Mouse (Mus musculus): Measurements from ENCODE around the gene Prune1. TPM values are rescaled to one million over a fixed set of nuclear protein-coding genes. Genes with fewer than 3 reads are reported as not detected.

Prune1 gene
- polyA plus RNA-seq, 1 experiment from 2014 or later: 23.9 TPM

DNA sequence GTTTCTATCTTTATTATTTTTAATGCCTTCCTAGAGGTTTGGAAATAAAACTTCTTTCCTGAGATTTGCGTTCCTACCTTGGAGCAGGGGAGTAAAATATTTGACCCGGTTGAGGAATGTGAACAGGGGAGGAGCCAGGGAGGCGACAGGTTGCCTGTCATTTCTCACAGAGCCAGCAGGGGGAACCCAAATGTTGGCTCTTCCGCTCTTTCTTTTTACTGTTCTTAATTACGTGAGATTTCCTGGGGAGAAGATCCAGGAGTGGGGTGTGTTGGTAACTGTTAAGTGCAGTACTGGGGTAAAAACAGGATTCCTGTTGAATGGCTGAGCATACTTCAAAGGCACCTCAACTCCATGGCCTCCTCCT is 14.2 kb upstream of the Prune1 start:
- no peaks in the 10 kb centered on the region for H3K27me3 ChIP-seq
- no peak overlapping the region for H3K4me3 ChIP-seq
- 8% methylated on average over 5 of the region's 5 CpGs for WGBS
- no peaks in the 10 kb centered on the region for H3K4me1 ChIP-seq
- no peak; the same call in 1 of the 2 replicates for ATAC-seq (ENCODE audit: borderline replicate concordance, extremely low read depth, low FRiP score, low TSS enrichment)
- no peak overlapping the region for H3K9ac ChIP-seq
- peaks cover 32% of the 10 kb centered on the region for H3K36me3 ChIP-seq
- no peaks in the 10 kb centered on the region for H3K9me3 ChIP-seq
- 0 out of 2 replicates have a peak overlapping the region, but pooled peaks have one; percentile 1 for H3K27ac ChIP-seq
- no peak overlapping the region for H3K4me2 ChIP-seq

DNA sequence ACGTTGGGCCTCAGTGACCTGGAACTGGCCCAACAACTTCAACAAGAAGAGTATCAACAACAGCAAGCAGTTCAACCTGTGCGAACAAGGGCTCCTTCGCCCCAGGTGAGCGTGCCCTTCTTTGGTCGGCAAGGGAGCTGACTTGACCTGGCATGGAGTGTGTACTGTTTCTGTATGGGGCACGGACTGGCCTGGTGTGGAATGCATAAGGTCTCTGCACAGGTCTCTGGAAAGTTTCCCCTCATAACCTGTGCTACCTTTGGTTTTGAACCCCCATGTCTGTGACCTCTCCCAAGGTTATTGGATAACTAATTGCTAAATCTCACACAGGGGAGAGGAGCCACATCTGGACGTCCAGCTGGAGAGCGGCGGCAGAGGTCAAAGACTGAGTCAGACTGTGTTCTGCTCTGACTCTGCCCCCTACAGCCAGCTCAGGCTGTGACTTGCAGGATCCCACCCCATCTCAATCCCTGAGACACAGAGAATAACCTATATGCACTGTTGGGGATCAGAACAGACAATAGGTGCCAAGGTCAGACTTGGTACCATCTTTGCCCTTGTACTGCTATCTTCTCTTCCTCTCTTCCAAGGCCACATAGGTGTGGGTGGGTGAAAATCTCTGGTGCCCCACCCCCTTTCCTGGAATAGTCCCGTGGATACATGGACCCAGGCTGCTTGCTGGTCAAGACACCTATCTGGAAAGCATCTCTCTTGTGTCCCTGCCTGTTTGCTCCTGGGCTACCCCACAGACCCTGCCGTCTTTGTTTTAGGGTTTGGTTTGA is 13.6 kb upstream of the Prune1 start:
- H3K4me1 ChIP-seq: no peaks in the 10 kb centered on the region
- H3K4me2 ChIP-seq: no peak overlapping the region
- no peak for ATAC-seq (ENCODE audit: borderline replicate concordance, extremely low read depth, low FRiP score, low TSS enrichment)
- no peak overlapping the region for H3K4me3 ChIP-seq
- no peaks in the 10 kb centered on the region for H3K27me3 ChIP-seq
- 0 out of 2 replicates have a peak overlapping the region, but pooled peaks have one; percentile 1 for H3K27ac ChIP-seq
- H3K9ac ChIP-seq: no peak overlapping the region
- 66% methylated on average over 11 of the region's 11 CpGs for WGBS
- H3K9me3 ChIP-seq: no peaks in the 10 kb centered on the region
- peaks cover 32% of the 10 kb centered on the region for H3K36me3 ChIP-seq

DNA sequence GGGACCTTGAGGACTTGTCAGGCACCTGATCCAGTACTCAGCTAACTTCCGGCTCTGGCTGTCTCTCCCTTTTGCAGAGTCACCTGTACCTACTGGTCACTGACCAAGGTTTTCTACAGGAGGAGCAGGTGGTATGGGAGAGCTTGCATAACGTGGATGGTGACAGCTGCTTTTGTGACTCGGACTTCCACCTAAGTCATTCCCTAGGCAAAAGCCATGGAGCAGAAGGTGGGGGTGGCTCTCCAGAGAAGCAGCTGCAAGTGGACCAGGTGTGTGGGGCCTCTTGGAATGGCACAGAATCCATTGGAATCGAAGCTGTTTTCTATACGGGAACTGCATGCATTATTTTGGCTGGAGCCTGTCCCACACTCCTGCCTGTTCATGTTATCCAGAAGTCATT is 12.8 kb upstream of the Prune1 start:
- Histone ChIP-seq H3K27me3 (no peaks in the 10 kb centered on the region), H3K9ac (no peak overlapping the region), H3K4me3 (no peak overlapping the region), H3K9me3 (no peaks in the 10 kb centered on the region), H3K36me3 (peaks cover 36% of the 10 kb centered on the region), H3K4me1 (no peaks in the 10 kb centered on the region), H3K27ac (no peak overlapping the region), H3K4me2 (no peak overlapping the region)
- 73% methylated on average over 5 of the region's 5 CpGs for WGBS
- no peak for ATAC-seq (ENCODE audit: borderline replicate concordance, extremely low read depth, low FRiP score, low TSS enrichment)

DNA sequence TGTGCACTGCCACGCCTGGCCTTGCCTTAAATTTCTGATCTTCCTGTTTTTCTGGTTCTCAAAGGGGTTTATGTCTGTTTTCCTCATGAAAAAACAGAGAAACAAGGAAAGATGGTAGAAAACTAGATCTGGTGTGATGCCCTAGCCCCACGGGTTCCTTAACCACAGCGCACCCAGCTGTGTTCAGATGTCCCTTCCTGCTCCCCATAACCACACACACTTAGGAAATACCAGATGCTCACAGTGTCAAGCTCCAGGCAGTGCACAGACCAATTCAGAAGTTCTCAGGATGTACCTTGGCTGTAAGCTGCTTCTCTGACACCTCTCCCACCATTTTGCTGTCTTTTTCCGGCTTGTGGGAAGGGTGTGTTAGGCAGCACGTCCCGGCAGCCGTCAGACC is 12.4 kb upstream of the Prune1 start:
- Histone ChIP-seq H3K36me3 (peaks cover 38% of the 10 kb centered on the region), H3K27ac (no peak overlapping the region), H3K27me3 (no peaks in the 10 kb centered on the region), H3K9me3 (no peaks in the 10 kb centered on the region), H3K4me3 (no peak overlapping the region), H3K9ac (no peak overlapping the region), H3K4me1 (no peaks in the 10 kb centered on the region), H3K4me2 (no peak overlapping the region)
- ATAC-seq (ENCODE audit: borderline replicate concordance, extremely low read depth, low FRiP score, low TSS enrichment): no peak
- WGBS: 83% methylated on average over 7 of the region's 7 CpGs

DNA sequence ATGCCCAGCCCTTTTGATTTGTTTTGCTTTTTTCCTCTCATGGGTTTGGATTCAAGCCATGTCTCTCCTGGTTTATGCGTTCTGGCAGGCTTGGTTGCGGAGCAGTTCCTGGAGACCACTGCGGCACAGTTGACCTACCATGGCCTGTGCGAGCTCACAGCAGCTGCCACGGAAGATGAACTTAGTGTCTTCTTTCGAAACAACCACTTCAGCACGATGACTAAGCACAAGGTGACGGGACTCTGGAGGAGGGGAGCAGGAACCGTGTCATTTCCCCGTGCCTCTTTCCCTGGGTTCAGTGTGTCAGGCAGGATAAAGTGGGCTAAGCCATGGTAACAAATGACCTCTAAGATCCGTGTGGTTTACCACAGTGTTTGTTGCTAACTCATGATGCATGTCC is 11.7 kb upstream of the Prune1 start:
- H3K9ac ChIP-seq: no peak overlapping the region
- WGBS: 72% methylated on average over 11 of the region's 11 CpGs
- no peaks in the 10 kb centered on the region for H3K4me1 ChIP-seq
- ATAC-seq (ENCODE audit: borderline replicate concordance, extremely low read depth, low FRiP score, low TSS enrichment): no peak
- H3K4me2 ChIP-seq: no peak overlapping the region
- no peak overlapping the region for H3K4me3 ChIP-seq
- no peak overlapping the region for H3K27ac ChIP-seq
- H3K9me3 ChIP-seq: no peaks in the 10 kb centered on the region
- peaks cover 43% of the 10 kb centered on the region for H3K36me3 ChIP-seq
- no peaks in the 10 kb centered on the region for H3K27me3 ChIP-seq

DNA sequence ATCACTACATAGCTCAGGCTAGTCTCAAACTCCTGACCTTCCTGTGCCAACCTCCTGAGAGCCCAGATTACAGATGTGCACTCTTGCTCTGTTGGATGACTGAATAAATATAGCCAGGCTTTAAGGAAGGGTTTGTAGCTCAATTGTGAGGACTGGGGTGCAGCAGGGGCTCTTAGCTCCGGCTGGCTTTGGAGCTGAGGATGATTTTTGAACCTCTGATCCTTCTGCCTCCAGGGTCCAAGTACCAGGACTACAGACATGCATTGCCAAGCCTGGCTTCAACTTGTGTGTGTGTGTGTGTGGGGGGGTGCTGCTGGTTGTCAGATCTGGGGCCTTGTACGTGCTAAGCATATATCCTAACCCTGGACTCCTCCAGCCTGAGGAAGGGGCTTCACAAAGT is 11.0 kb upstream of the Prune1 start:
- WGBS: 84% methylated on average over 2 of the region's 2 CpGs
- Histone ChIP-seq H3K4me2 (no peak overlapping the region), H3K36me3 (peaks cover 50% of the 10 kb centered on the region), H3K27me3 (no peaks in the 10 kb centered on the region), H3K4me3 (no peak overlapping the region), H3K4me1 (no peaks in the 10 kb centered on the region), H3K27ac (no peak overlapping the region), H3K9ac (no peak overlapping the region), H3K9me3 (no peaks in the 10 kb centered on the region)
- no peak for ATAC-seq (ENCODE audit: borderline replicate concordance, extremely low read depth, low FRiP score, low TSS enrichment)

DNA sequence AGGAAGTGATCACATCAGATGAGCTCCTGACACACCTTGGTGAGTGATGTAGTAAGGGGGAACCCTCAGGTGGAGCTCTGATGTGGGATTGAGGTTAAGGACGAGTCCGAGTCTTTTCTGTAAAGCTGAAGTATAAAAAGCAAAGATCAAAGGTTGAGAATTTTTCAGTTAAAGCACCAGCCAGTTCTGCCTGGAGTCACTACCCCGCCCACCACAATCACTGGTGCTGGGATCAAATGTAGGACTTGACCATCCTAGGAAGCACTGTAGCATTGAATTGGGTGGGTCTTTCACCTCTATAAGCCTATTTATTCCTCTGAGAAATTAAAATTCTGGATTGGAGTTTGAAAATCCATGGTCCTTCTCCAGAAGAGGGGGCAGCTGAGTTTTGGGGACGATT is 9.2 kb upstream of the Prune1 start:
- Histone ChIP-seq H3K4me3 (no peak overlapping the region), H3K9me3 (no peaks in the 10 kb centered on the region), H3K27ac (no peak overlapping the region), H3K36me3 (peaks cover 45% of the 10 kb centered on the region), H3K4me1 (no peaks in the 10 kb centered on the region), H3K27me3 (no peaks in the 10 kb centered on the region), H3K9ac (no peak overlapping the region), H3K4me2 (no peak overlapping the region)
- ATAC-seq (ENCODE audit: borderline replicate concordance, extremely low read depth, low FRiP score, low TSS enrichment): no peak
- WGBS: 76% methylated on average over 4 of the region's 4 CpGs

DNA sequence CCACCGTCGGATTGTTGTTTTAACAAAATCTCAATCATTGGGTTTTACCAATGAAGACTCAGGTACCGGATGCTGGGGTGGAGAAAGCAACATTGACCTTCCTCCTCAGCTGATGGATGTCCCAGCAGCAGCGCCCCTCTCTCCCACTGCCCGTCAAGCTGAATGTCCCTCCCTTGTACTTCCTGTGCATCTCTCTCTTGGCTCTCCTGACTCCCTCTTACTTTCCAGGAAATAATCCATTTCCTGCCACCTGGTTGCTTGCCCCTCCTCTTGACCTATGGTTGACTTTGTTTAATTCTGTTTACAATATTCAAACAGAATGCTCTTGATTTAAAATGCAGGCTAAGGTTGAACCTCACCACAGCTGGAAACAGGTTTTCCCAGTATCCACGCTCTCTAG is 8.3 kb upstream of the Prune1 start:
- peaks cover 44% of the 10 kb centered on the region for H3K36me3 ChIP-seq
- no peak overlapping the region for H3K9ac ChIP-seq
- H3K4me2 ChIP-seq: no peak overlapping the region
- no peaks in the 10 kb centered on the region for H3K9me3 ChIP-seq
- no peaks in the 10 kb centered on the region for H3K4me1 ChIP-seq
- no peak overlapping the region for H3K4me3 ChIP-seq
- H3K27me3 ChIP-seq: no peaks in the 10 kb centered on the region
- 61% methylated on average over 6 of the region's 6 CpGs for WGBS
- no peak for ATAC-seq (ENCODE audit: borderline replicate concordance, extremely low read depth, low FRiP score, low TSS enrichment)
- no peak overlapping the region for H3K27ac ChIP-seq

DNA sequence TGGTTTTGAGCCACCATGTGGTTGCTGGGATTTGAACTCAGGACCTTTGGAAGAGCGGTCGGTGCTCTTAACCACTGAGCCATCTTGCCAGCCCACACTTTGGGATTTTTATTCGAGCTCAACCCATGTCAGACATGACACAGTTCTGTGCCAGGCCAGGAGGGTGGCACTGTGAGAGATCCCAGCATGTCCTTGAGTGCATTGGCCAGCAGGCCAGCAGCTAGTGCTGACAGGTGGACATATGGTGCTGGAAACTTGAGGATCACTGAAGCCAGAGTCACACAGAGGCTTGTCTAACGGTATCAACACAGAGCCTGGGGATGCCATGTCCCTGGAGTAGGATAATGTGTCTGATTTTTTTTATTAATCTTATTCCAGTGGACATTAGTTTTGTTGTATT is 7.5 kb upstream of the Prune1 start:
- 92% methylated on average over 4 of the region's 4 CpGs for WGBS
- H3K9ac ChIP-seq: no peak overlapping the region
- no peak for ATAC-seq (ENCODE audit: borderline replicate concordance, extremely low read depth, low FRiP score, low TSS enrichment)
- peaks cover 37% of the 10 kb centered on the region for H3K36me3 ChIP-seq
- no peaks in the 10 kb centered on the region for H3K9me3 ChIP-seq
- H3K4me3 ChIP-seq: no peak overlapping the region
- peaks cover 1% of the 10 kb centered on the region for H3K4me1 ChIP-seq
- no peaks in the 10 kb centered on the region for H3K27me3 ChIP-seq
- no peak overlapping the region for H3K27ac ChIP-seq
- no peak overlapping the region for H3K4me2 ChIP-seq

DNA sequence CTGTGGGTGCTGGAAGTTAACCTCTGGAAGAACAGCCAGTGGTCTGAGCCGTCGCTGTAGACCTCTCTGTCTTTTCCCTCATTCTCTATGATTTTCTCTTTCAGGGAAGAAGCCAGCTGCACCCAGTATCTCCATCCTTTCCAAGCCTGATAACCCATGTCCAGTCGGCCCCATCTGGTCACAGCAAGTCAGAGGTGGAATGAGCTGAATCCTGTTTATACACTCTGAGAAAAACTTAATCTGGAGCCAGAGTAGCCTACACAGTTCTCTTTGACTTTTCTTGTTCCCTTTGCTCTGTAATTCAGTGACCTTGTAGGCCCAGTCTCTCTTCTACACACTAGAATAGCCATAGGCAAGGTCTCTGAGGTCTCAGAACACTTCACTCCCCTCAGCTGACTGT is 5.7 kb upstream of the Prune1 start:
- no peak overlapping the region for H3K4me2 ChIP-seq
- H3K4me1 ChIP-seq: peaks cover 11% of the 10 kb centered on the region
- no peak overlapping the region for H3K4me3 ChIP-seq
- peaks cover 22% of the 10 kb centered on the region for H3K36me3 ChIP-seq
- H3K9me3 ChIP-seq: no peaks in the 10 kb centered on the region
- no peak overlapping the region for H3K27ac ChIP-seq
- no peaks in the 10 kb centered on the region for H3K27me3 ChIP-seq
- no peak for ATAC-seq (ENCODE audit: borderline replicate concordance, extremely low read depth, low FRiP score, low TSS enrichment)
- WGBS: 90% methylated on average over 3 of the region's 3 CpGs
- no peak overlapping the region for H3K9ac ChIP-seq

DNA sequence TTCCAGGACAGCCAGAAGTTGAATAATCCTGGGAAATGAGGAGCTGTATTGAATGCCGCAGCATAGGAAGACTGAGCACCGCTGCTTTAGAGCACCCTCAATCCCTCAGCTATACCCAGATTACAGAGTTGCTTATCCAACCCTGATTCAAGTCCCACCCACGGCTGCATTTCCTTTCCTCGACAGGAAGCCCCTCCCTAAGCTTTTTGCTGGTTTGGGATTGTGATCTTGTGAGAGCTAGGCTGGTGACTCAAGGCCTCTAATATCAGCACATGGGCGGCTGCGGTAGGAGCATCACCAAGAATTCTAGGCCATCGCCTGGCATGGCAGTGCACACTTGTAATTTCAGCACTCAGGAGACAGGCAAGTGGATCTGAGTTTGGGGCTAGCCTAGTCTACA is 4.6 kb upstream of the Prune1 start:
- Histone ChIP-seq H3K36me3 (peaks cover 22% of the 10 kb centered on the region), H3K9me3 (no peaks in the 10 kb centered on the region), H3K4me2 (no peak overlapping the region), H3K27ac (no peak overlapping the region; the same call in 1 of the 2 replicates), H3K4me1 (peaks cover 11% of the 10 kb centered on the region), H3K27me3 (no peaks in the 10 kb centered on the region), H3K9ac (no peak overlapping the region), H3K4me3 (no peak overlapping the region)
- WGBS: 73% methylated on average over 7 of the region's 7 CpGs
- ATAC-seq (ENCODE audit: borderline replicate concordance, extremely low read depth, low FRiP score, low TSS enrichment): no peak

DNA sequence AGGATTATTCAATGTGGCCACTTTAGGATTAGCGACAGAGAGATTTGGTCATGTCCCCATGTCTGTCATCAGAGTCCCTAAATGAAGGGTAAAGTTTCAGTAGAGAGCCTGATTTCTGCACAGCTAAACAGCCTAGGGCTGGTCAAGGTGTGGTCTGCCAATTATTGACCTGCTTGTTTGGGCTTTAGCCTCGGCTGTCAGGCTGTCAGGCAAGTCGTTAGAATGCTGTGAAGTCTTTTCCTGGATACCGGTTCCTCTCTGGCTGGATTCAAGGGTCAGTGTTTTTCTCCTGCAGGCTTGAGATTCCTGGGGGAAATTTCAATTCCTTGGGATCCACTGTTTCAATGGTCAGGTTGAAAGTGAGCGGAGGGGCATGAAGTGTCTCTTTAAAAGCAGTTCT is 4.1 kb upstream of the Prune1 start:
- ATAC-seq (ENCODE audit: borderline replicate concordance, extremely low read depth, low FRiP score, low TSS enrichment): no peak
- WGBS: 61% methylated on average over 5 of the region's 5 CpGs
- Histone ChIP-seq H3K36me3 (peaks cover 22% of the 10 kb centered on the region), H3K27ac (no peak overlapping the region), H3K4me1 (peaks cover 11% of the 10 kb centered on the region), H3K9ac (no peak overlapping the region), H3K4me3 (no peak overlapping the region), H3K27me3 (no peaks in the 10 kb centered on the region), H3K4me2 (no peak overlapping the region), H3K9me3 (no peaks in the 10 kb centered on the region)

DNA sequence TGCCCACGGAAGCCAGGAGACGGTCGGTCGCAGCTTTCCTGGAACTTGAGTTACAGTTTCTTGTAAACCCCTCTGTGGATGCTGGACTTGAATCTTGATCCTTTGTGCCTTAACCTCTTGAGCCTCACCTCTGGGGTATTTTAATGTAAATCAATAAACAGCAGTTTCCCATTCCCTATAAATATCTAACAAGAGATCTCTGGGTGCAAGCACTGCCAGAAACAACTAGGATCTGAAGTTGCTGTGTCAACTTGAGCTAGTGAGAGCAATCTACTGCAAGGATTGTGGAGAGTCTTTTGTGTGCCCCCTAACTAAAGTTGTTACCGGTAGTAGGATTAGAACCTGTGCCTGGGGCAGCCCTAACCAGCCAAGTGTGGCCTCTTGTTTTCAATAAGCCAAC is 3.5 kb upstream of the Prune1 start:
- Histone ChIP-seq H3K9ac (no peak overlapping the region), H3K27ac (no peak overlapping the region), H3K27me3 (no peaks in the 10 kb centered on the region), H3K4me2 (no peak overlapping the region), H3K4me1 (peaks cover 16% of the 10 kb centered on the region), H3K9me3 (no peaks in the 10 kb centered on the region), H3K36me3 (peaks cover 22% of the 10 kb centered on the region), H3K4me3 (no peak overlapping the region)
- 96% methylated on average over 5 of the region's 5 CpGs for WGBS
- no peak for ATAC-seq (ENCODE audit: borderline replicate concordance, extremely low read depth, low FRiP score, low TSS enrichment)
